Mouse (Mus musculus) lung, postnatal 0 days (tissue): ENCODE measurements at regions not wholly inside any gene's neighbourhood (a gene's known extent, or its start where the extent isn't known, plus 50 kb on each side); places are given as distances from the start of the nearest gene placed in this dataset.

Experiments used
- ATAC-seq: fragments of 200-750 bp; cut with Nextera tagmentation; 2 replicates; pipeline ENCODE4 v1.8.0; 2017; ENCODE audit warnings: moderate library complexity
- DNase-seq: peaks from one replicate; pipeline ENCODE4 v3.0.0-alpha.2; 2016; ENCODE audit warnings: low spot score
- H3K27ac ChIP-seq: fragments of 300-500 bp; sonication (generic); 2 replicates; pipeline ENCODE4 v1.5.1; 2014; ENCODE audit warnings: antibody characterized with exemption, mild to moderate bottlenecking, low read length, mixed read lengths
- H3K27me3 ChIP-seq: fragments of 300-500 bp; sonication (generic); replicated peaks from 2 replicates; pipeline ENCODE4 v1.6.1; 2014; ENCODE audit warnings: low read length, mixed read lengths; ENCODE audit not compliant: insufficient read depth
- H3K36me3 ChIP-seq: fragments of 300-500 bp; sonication (generic); 2 replicates; pipeline ENCODE4 v1.6.1; 2014; ENCODE audit warnings: low read length, mixed read lengths; ENCODE audit not compliant: insufficient read depth
- H3K4me1 ChIP-seq: fragments of 300-500 bp; sonication (generic); 2 replicates; pipeline ENCODE4 v1.6.1; 2014; ENCODE audit warnings: antibody characterized with exemption, low read depth, low read length, mixed read lengths; ENCODE audit not compliant: insufficient read depth
- H3K4me2 ChIP-seq: fragments of 300-500 bp; sonication (generic); replicated peaks from 2 replicates; pipeline ENCODE4 v1.6.1; 2014; ENCODE audit warnings: low read depth, mild to moderate bottlenecking, low read length, moderate library complexity, mixed read lengths
- H3K4me3 ChIP-seq: fragments of 300-500 bp; sonication (generic); 2 replicates; pipeline ENCODE4 v1.5.1; 2014; ENCODE audit warnings: low read depth, low read length
- H3K9ac ChIP-seq: fragments of 300-500 bp; sonication (generic); replicated peaks from 2 replicates; pipeline ENCODE4 v1.6.1; 2014; ENCODE audit warnings: low read depth, mild to moderate bottlenecking
- H3K9me3 ChIP-seq: fragments of 300-500 bp; sonication (generic); 2 replicates; pipeline ENCODE4 v1.6.1; 2016; ENCODE audit warnings: low read length, mixed read lengths
- CTCF ChIP-seq: IDR thresholded peaks from 2 replicates; pipeline ENCODE4 v1.5.1; 2016; ENCODE audit warnings: antibody characterized with exemption, mild to moderate bottlenecking
- EP300 ChIP-seq: IDR thresholded peaks from 2 replicates; pipeline ENCODE4 v1.6.1; 2016; ENCODE audit warnings: antibody characterized with exemption, mild to moderate bottlenecking, control low read depth
- WGBS: fragments of 180-500 bp; shearing (Covaris S2); extraction: QIAGEN DNeasy Blood & Tissue Kit; methylation state at CpG from one replicate; pipeline ENCODE4 v1.1.7; 2014; 5-methylcytosine and 5-hydroxymethylcytosine counted together

DNA sequence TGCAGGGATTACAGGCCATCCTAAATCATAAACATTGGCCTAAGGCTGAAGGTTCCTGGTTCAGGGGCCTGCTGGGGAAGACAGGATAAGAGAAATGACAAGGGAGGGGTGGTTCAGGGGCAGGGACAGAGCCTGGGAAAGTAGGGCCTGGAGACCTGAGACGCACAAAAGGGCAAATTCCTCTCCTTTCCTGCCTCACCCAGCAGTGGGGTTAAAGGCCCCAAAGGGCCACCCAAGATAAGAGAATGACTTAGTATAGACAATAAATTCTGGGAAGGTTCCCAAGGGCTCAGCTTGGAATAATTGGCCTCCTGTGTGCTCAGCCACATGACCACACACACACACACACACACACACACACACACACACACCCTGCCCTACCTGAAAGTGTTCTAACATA is 56.2 kb upstream of the Laptm4a start:
- TF ChIP-seq CTCF = no peak
- no peak overlapping the region for H3K4me3 ChIP-seq
- H3K4me2 ChIP-seq = no peak overlapping the region
- H3K4me1 ChIP-seq = no peaks in the 10 kb centered on the region
- ATAC-seq (no peak), DNase-seq (no peak)
- no peak overlapping the region for H3K27ac ChIP-seq
- H3K27me3 ChIP-seq = no peaks in the 10 kb centered on the region
- no peaks in the 10 kb centered on the region for H3K36me3 ChIP-seq
- no peaks in the 10 kb centered on the region for H3K9me3 ChIP-seq
- WGBS = 50% methylated on average over 1 of the region's 1 CpGs
- no peak overlapping the region for H3K9ac ChIP-seq

DNA sequence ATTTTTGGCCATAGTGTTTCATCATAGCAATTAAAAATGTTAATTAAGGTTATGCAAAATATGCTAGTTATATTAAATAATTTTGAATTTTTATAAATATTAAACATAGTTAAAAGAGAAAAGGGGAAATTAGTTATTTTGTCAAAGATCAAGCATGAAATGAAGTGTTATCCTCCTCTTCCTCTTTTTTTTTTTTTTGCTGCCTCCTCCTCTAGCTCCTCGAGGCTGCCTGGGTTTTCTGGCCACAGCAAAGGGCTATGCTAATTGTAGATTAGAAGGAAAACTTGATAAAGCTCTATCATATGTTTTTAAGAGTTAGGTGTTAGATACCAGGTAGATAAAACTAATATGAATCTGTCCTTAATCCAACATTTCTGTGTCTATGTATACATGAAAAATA is 54.4 kb upstream of the Laptm4a start:
- Histone ChIP-seq H3K4me3 (no peak overlapping the region), H3K4me2 (no peak overlapping the region), H3K9ac (no peak overlapping the region), H3K36me3 (no peaks in the 10 kb centered on the region), H3K9me3 (no peaks in the 10 kb centered on the region), H3K27ac (no peak overlapping the region), H3K27me3 (no peaks in the 10 kb centered on the region), H3K4me1 (no peaks in the 10 kb centered on the region)
- TF ChIP-seq EP300 (no peak), CTCF (no peak)
- 13% methylated on average over 1 of the region's 1 CpGs for WGBS
- no peak for DNase-seq
- ATAC-seq = no peak

DNA sequence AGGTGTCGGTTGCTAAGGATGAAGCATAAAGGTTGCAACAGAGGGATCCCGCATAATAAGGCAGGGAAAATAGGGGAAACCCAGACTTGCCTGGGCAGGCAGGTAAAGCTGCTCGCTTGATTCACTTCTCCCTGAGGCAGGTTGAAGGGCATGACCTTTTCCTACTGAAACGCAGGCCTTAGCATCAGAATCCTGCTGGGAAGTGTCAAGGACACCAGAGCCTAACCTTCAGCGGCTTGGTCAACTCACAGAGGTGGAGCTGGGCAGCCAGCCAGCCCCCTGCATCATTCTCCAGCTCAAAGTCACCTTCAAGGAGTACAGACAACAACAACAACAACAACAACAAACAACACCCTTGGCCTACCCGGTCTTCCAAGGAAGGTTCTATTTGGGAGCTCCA is 52.8 kb upstream of the Laptm4a start:
- Histone ChIP-seq H3K9ac (no peak overlapping the region), H3K27me3 (no peaks in the 10 kb centered on the region), H3K4me1 (no peaks in the 10 kb centered on the region), H3K36me3 (no peaks in the 10 kb centered on the region), H3K4me2 (no peak overlapping the region), H3K4me3 (no peak overlapping the region), H3K9me3 (no peaks in the 10 kb centered on the region), H3K27ac (no peak overlapping the region)
- ATAC-seq = no peak
- TF ChIP-seq EP300 (no peak), CTCF (no peak)
- 54% methylated on average over 6 of the region's 6 CpGs for WGBS
- no peak for DNase-seq

DNA sequence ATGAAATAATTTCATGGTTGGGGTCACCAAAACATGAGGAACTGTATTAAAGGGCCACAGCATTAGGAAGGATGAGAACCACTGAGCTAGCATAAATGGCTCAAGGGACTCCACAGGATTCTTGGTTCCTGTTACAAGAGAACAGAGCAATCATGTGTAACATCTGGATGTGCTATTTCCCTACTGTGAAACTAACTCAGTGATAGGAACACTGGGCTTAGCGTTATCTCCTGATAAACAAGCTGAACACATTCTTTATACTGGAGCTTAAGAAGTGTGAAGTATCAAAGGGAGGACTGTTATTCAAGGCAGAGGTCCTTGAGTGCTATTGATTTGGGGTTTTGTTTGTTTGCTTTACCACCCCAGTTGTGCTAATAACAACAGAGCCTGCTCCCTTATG is 52.3 kb upstream of the Laptm4a start:
- DNase-seq (no peak), ATAC-seq (no peak)
- Histone ChIP-seq H3K36me3 (no peaks in the 10 kb centered on the region), H3K4me1 (no peaks in the 10 kb centered on the region), H3K9me3 (no peaks in the 10 kb centered on the region), H3K27me3 (no peaks in the 10 kb centered on the region), H3K27ac (no peak overlapping the region), H3K4me2 (no peak overlapping the region), H3K4me3 (no peak overlapping the region), H3K9ac (no peak overlapping the region)
- WGBS = 3% methylated on average over 1 of the region's 1 CpGs
- no peak for TF ChIP-seq EP300
- no peak for TF ChIP-seq CTCF
